Mouse (Mus musculus) G1E (cell line): ENCODE results near the gene Cmya5. TPM values are rescaled to one million over a fixed set of nuclear protein-coding genes. Genes with fewer than 3 reads are reported as not detected.

ENCODE experiments used
- ATAC-seq: 2 replicates; pipeline ENCODE4 v1.8.0; 2016; ENCODE audit warnings: mild to moderate bottlenecking; ENCODE audit not compliant: insufficient number of reproducible peaks, poor library complexity, low FRiP score, severe bottlenecking; ENCODE audit errors: extremely low read depth
- DNase-seq: peaks from one replicate; pipeline ENCODE4 v3.0.0; 2012; ENCODE audit warnings: low spot score
- H3K27me3 ChIP-seq: 2 replicates; pipeline ENCODE4 v1.6.1; 2012; ENCODE audit warnings: mild to moderate bottlenecking, low read length, inconsistent platforms; ENCODE audit not compliant: insufficient read depth
- H3K36me3 ChIP-seq: replicated peaks from 2 replicates; pipeline ENCODE3; 2012; ENCODE audit warnings: mild to moderate bottlenecking, inconsistent platforms
- H3K4me1 ChIP-seq: 2 replicates; pipeline ENCODE4 v1.6.1; 2012; ENCODE audit warnings: low read depth, low read length, inconsistent platforms, mixed read lengths; ENCODE audit not compliant: insufficient read depth
- H3K4me3 ChIP-seq: 2 replicates; pipeline ENCODE4 v1.5.1; 2012; ENCODE audit warnings: low read depth, mild to moderate bottlenecking, inconsistent platforms, low read length, moderate library complexity, mixed read lengths
- H3K9me3 ChIP-seq: replicated peaks from 2 replicates; pipeline ENCODE4 v1.6.1; 2012; ENCODE audit warnings: inconsistent platforms
- CTCF ChIP-seq: IDR thresholded peaks from 2 replicates; pipeline ENCODE4 v1.5.1; 2012; ENCODE audit warnings: low read depth, low read length, inconsistent platforms, mixed read lengths
- GATA1 ChIP-seq: IDR thresholded peaks from 2 replicates; pipeline ENCODE4 v1.6.1; 2012; ENCODE audit warnings: borderline replicate concordance, low read length, inconsistent platforms, mixed read lengths
- GATA2 ChIP-seq: IDR thresholded peaks from 2 replicates; pipeline ENCODE4 v1.6.1; 2012; ENCODE audit warnings: low read depth, low read length, inconsistent platforms, borderline replicate concordance
- POLR2AphosphoS5 ChIP-seq: IDR thresholded peaks from 2 replicates; pipeline ENCODE4 v1.6.1; 2012; ENCODE audit warnings: low read depth, low read length, inconsistent platforms; ENCODE audit not compliant: insufficient replicate concordance
- TAL1 ChIP-seq: conservative IDR thresholded peaks from 2 replicates; pipeline ENCODE4 v1.6.1; 2012; ENCODE audit warnings: low read depth, low read length, inconsistent platforms, mixed read lengths
- polyA plus RNA-seq: library from polyadenylated mRNA; stranded (reverse); fragments of >175 nt; gene quantifications from 2 replicates; pipeline ENCODE4 v1.2.3, GENCODE M21; 2012
- total RNA-seq, 2 experiments: library from RNA; stranded (forward) in 1 of 2; stranded (reverse) in 1 of 2; fragments of 200-1000 nt in 1 of 2; fragments of >200 nt in 1 of 2; fragmentation: Nextera tagmentation in 1 of 2; gene quantifications; 2 replicates each; pipeline ENCODE4 v1.2.3; 2014 to 2017

The Cmya5 gene
- total and polyA plus RNA-seq, 3 experiments, result 0.11 TPM; not detected in 2

GRCm38 (mm10) chr13:93012952-93013351 is 131.6 kb downstream of the Cmya5 start:
- no peak for TF ChIP-seq GATA1
- no peak for TF ChIP-seq GATA2
- no peak for TF ChIP-seq POLR2AphosphoS5
- no peak for TF ChIP-seq CTCF
- TF ChIP-seq TAL1, result no peak
- no peak for DNase-seq

GRCm38 (mm10) chr13:93011315-93011714 is 133.2 kb downstream of the Cmya5 start:
- no peak overlapping the region for H3K4me3 ChIP-seq
- ATAC-seq (no peak), DNase-seq (no peak)
- no peaks in the 10 kb centered on the region for H3K36me3 ChIP-seq
- H3K9me3 ChIP-seq, result no peaks in the 10 kb centered on the region
- TF ChIP-seq CTCF (no peak), POLR2AphosphoS5 (no peak), GATA2 (no peak), TAL1 (no peak), GATA1 (no peak)
- H3K27me3 ChIP-seq, result peaks cover 19% of the 10 kb centered on the region; the same call in 1 of the 2 replicates
- H3K4me1 ChIP-seq, result no peaks in the 10 kb centered on the region

More at GRCm38 (mm10) chr13:93012952-93013351, 131.6 kb downstream of the Cmya5 start:
- no peaks in the 10 kb centered on the region for H3K9me3 ChIP-seq
- H3K4me3 ChIP-seq, result no peak overlapping the region
- H3K4me1 ChIP-seq, result no peaks in the 10 kb centered on the region
- H3K27me3 ChIP-seq, result peaks cover 19% of the 10 kb centered on the region; the same call in 1 of the 2 replicates
- ATAC-seq, result no peak
- no peaks in the 10 kb centered on the region for H3K36me3 ChIP-seq

DNA sequence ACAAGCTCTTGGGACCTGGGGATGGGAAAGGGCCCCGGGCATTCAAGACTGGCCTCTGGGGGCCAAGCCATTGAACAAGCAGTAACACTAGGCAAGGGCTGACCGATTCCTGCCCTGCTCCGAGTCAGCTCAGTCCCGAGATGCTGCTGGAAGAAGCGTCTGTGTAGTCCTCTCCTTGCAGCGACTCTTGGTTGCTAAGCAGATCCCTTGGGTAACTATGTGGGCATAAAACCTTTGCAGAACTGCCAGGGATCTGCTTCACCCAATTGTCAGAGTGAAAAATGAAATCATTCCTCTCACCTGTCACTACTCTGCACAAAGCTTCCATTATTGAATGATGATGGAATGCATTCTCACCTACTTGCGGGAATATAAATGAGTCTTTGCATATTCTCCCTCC is 134.0 kb downstream of the Cmya5 start:
- Histone ChIP-seq H3K4me3 (no peak overlapping the region), H3K27me3 (peaks cover 17% of the 10 kb centered on the region; the same call in 1 of the 2 replicates), H3K36me3 (no peaks in the 10 kb centered on the region), H3K4me1 (no peaks in the 10 kb centered on the region), H3K9me3 (no peaks in the 10 kb centered on the region)
- DNase-seq (no peak), ATAC-seq (no peak)
- TF ChIP-seq GATA2 (no peak), CTCF (no peak), TAL1 (no peak), POLR2AphosphoS5 (no peak), GATA1 (no peak)

- ATAC-seq, result no peak
- no peak for DNase-seq
- Histone ChIP-seq H3K36me3 (no peaks in the 10 kb centered on the region), H3K9me3 (no peaks in the 10 kb centered on the region), H3K4me3 (no peak overlapping the region), H3K27me3 (peaks cover 12% of the 10 kb centered on the region), H3K4me1 (no peaks in the 10 kb centered on the region)
- no peak for TF ChIP-seq CTCF
- no peak for TF ChIP-seq TAL1
- no peak for TF ChIP-seq GATA2
Observed at GRCm38 (mm10) chr13:93007078-93007477, 137.4 kb downstream of the Cmya5 start.

- no peaks in the 10 kb centered on the region for H3K9me3 ChIP-seq
- TF ChIP-seq TAL1 (no peak), GATA1 (no peak), CTCF (no peak), GATA2 (no peak), POLR2AphosphoS5 (no peak)
- DNase-seq (no peak), ATAC-seq (no peak)
- H3K27me3 ChIP-seq, result peaks cover 12% of the 10 kb centered on the region
- no peaks in the 10 kb centered on the region for H3K4me1 ChIP-seq
- H3K4me3 ChIP-seq, result no peak overlapping the region
- no peaks in the 10 kb centered on the region for H3K36me3 ChIP-seq
Observed at GRCm38 (mm10) chr13:93006347-93006746, 138.2 kb downstream of the Cmya5 start.

- no peaks in the 10 kb centered on the region for H3K36me3 ChIP-seq
- no peaks in the 10 kb centered on the region for H3K4me1 ChIP-seq
- TF ChIP-seq GATA1 (no peak), TAL1 (no peak), CTCF (no peak), POLR2AphosphoS5 (no peak), GATA2 (no peak)
- DNase-seq, result no peak
- H3K27me3 ChIP-seq, result peaks cover 20% of the 10 kb centered on the region
- H3K9me3 ChIP-seq, result no peaks in the 10 kb centered on the region
- H3K4me3 ChIP-seq, result no peak overlapping the region
- ATAC-seq, result no peak
Observed at GRCm38 (mm10) chr13:93004003-93004402, 140.5 kb downstream of the Cmya5 start.
